Mouse (Mus musculus) skeletal muscle tissue, adult 2 months (tissue): ENCODE results near the gene Casr.
A peak's percentile ranks its signal among the peaks of the same experiment; 100 is the strongest.

ENCODE experiments used
- DNase-seq: peaks from one replicate; pipeline ENCODE4 v3.0.0-alpha.2; 2012; ENCODE audit warnings: low read depth, low spot score

Casr gene

DNA sequence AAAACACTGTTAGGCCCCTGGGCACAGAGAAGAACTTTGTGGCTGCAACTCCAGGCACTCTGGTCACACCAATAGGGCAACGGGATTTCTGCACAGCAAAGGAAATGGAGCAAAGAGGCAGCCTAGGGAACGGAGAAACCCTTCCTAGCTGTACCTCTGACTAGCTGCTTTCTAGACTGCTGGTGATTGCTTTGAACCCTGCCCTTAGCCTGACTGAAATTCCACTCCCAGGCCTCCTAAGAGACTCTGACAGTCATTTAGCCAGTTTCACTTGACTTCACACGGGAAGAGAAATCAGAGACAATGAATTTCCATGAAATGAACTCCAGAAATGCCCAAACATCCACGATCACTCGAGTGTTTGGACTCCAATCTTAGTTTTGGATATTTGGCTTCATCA is 38.8 kb downstream of the Casr start:
- no peak for DNase-seq

DNA sequence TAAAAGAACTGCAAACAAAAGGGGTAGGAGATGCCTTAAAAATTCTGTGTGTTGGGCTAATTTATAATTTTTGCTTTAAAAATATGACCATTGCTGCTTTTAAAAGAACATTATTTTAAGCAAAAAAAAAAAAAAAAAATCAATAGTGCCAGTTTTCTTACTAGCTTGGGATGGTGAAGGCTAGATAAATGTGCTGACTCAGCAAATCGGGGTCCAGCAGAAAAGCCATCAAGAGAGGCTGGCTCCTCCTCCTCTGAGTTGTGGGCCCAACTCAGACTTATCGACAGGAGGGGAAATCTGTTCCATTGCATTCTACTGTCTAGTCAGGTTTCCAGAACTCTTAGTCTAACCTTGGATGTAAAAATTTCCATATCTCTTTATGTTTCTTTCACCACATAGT is 45.6 kb downstream of the Casr start:
- DNase-seq: no peak

GRCm38 (mm10) chr16:36507300-36507699 is 54.6 kb downstream of the Casr start:
- no peak for DNase-seq

- DNase-seq: no peak
Observed at GRCm38 (mm10) chr16:36506827-36507226, 55.1 kb downstream of the Casr start.

- no peak for DNase-seq
Observed at GRCm38 (mm10) chr16:36505913-36506312, 56.0 kb downstream of the Casr start.

- no peak for DNase-seq
Observed at GRCm38 (mm10) chr16:36505134-36505533, 56.8 kb downstream of the Casr start.

- DNase-seq: peak; percentile 4
Observed at GRCm38 (mm10) chr16:36502286-36502685, 59.7 kb downstream of the Casr start.

GRCm38 (mm10) chr16:36492420-36492819 is 69.5 kb downstream of the Casr start:
- DNase-seq: no peak

GRCm38 (mm10) chr16:36476866-36477265 is 85.1 kb downstream of the Casr start:
- peak; percentile 13 for DNase-seq

- DNase-seq: no peak
Observed at GRCm38 (mm10) chr16:36475530-36475929, 86.4 kb downstream of the Casr start.

DNA sequence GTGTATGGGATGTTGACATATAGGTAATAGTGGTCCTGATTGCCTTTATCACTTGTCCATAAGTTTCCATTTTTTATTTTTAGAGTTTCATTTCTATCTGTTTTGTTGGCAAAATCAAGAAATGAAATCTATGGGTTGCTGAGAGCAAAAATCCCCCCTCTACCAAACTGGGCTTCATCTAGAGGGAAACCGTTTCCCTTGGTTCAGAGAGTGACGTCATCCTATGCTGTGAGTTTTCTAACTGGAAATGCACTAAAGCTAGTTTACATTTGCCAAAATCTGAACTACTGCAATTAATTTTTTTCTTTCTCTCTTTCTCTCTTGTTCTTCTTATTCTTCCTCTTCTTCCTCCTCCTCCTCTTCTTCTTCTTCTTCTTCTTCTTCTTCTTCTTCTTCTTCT is 87.1 kb downstream of the Casr start:
- no peak for DNase-seq

DNA sequence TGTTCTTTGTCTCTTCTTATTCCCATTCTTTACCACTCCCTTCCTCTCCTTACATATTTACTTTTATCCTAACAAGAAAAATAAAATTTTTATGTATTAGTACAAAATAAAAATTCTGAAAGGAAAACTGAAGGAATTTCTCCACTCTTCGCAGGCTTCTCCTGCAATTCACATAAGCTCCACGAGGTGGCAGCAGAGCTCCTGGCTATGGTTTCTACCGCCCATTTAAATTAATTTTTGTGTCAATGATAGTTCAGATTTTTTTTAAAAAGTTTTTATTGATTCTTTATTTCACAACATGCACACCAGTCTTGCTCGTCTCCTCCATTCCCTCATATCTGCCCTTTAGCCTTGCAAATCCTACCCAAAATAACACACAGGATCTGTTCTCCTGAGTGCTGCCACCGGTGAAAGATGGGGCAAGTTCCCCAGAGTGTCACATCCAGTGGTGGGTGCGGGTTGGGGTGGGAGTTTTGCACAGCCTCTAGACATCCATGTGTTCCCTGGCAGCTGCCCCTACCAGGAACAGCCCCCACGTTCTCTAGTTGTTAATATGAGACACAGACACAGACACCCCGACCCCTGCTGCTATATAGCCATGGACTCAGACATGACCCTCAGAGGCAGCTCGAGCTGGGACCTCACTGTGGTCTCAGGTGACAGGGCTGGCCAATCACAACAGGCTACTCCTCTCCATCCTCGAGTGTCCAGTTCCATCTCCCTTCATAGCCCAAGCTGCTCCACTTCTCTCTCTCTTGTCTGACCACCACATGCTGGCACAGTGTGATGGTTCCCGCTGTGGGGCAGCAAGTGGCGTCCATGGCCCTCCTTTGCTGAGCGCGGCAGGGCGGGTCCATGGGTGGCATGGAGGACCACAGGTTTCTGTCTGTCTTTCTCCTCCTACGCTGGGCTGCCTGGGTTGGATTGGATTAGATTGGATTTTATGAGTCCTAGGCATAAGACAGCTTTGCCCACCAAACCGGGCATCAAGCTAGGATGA is 88.4 kb downstream of the Casr start:
- DNase-seq: no peak

DNA sequence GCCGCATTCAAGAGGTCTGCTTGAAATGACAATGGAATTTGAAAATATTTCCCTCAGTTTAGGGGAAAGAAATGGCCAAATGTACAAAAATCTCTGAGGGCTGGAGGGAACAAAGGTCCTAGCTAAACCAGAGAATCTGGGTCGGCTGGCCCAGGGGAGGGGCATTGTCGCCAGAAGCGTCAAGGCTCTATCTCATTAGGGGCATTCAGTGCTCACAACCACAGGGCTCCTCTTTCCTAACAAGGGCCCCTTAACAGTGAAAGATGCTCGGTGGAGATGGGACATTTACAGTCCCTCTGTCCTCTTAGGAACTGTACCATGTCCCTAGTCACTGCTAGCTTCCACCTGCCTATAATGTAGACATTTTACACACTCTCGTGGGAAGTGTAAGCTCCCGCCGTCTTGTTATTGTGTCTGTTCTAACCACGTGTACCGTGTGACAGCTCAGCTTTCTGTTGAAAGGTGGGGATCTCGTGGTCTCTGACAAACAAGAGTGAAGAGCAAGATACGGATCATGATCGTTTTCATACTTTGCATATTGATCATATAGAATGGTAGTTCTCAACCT is 90.8 kb downstream of the Casr start:
- no peak for DNase-seq

- no peak for DNase-seq
Observed at GRCm38 (mm10) chr16:36469955-36470478, 91.9 kb downstream of the Casr start.

DNA sequence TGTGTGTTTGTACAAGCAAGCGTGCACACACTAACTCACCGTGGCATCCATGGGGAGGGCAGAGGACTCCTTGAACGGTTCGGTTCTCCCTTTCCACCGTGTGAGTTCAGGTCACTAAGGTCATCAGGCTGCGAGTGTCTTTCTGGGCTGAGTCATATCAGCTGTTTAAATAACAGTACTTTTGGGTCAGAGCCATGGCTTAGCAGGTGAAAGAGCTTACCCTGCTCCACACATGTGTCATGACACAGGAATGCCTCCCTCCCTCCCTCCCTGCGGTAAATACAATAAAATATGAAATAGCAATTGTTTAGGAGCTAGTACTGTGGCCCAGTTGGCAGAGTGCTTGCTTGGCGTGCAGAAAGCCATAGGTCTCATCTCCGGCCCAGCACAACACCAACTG is 92.6 kb downstream of the Casr start:
- DNase-seq: no peak

GRCm38 (mm10) chr16:36468862-36469261 is 93.1 kb downstream of the Casr start:
- DNase-seq: no peak

GRCm38 (mm10) chr16:36467936-36468335 is 94.0 kb downstream of the Casr start:
- DNase-seq: no peak

GRCm38 (mm10) chr16:36465436-36465835 is 96.5 kb downstream of the Casr start:
- DNase-seq: no peak

GRCm38 (mm10) chr16:36464076-36464475 is 97.9 kb downstream of the Casr start:
- DNase-seq: no peak

- no peak for DNase-seq
Observed at GRCm38 (mm10) chr16:36460426-36460825, 101.5 kb downstream of the Casr start.

DNA sequence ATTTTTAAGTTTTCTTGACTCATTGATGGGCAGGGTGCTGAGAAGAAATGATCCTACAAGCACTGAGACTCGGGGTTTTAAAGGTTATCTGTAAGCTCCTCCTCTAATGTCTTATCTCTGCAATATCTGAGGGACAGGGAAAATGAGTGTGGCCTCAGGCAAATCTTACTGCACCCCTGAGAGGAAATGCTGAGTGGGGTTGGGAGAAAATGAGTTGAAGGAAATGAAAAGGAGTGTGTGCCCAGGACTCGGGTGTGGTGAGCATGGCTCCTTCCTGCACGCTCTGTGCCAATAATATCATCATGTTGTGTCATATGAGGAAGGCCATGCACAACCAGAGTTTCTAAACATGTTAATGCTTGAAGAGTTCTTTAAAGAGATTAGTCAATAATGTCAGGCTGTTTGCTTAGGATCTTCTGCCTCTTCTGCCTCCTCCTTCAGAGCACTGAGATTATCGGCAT is 106.6 kb downstream of the Casr start, which contains the start of gene Stfa3:
Stfa3 (minus strand) TSS at position 51 of the 461 bp plus-strand sequence.
- no peak for DNase-seq
